Mouse (Mus musculus): ENCODE data around the gene Pde4c.

The Pde4c gene

GRCm38 (mm10) chr8:70752000-70752764 lies 28.7 kb downstream of the Pde4c start:
- DNase-seq (ENCODE audit: low read depth) = no peak

- no peak for DNase-seq (ENCODE audit: low read depth)
These were observed 29.6 kb downstream of the Pde4c start for GRCm38 (mm10) chr8:70753151-70753550.

GRCm38 (mm10) chr8:70754043-70754870 lies 30.7 kb downstream of the Pde4c start, which contains the start of gene Rab3a:
Rab3a (plus strand) TSS chr8:70754679.
- DNase-seq (ENCODE audit: low read depth) = peak; percentile 95

GRCm38 (mm10) chr8:70754871-70755660 lies 31.5 kb downstream of the Pde4c start:
- no peak for DNase-seq (ENCODE audit: low read depth)

GRCm38 (mm10) chr8:70755661-70756475 lies 32.3 kb downstream of the Pde4c start:
- DNase-seq (ENCODE audit: low read depth) = no peak

GRCm38 (mm10) chr8:70756476-70757040 lies 33.0 kb downstream of the Pde4c start:
- DNase-seq (ENCODE audit: low read depth) = no peak

- DNase-seq (ENCODE audit: low read depth) = no peak
These were observed 34.2 kb downstream of the Pde4c start for GRCm38 (mm10) chr8:70757523-70758307.

GRCm38 (mm10) chr8:70758308-70758615 lies 34.7 kb downstream of the Pde4c start:
- no peak for DNase-seq (ENCODE audit: low read depth)

- no peak for DNase-seq (ENCODE audit: low read depth)
These were observed 35.4 kb downstream of the Pde4c start for GRCm38 (mm10) chr8:70758616-70759561.

- DNase-seq (ENCODE audit: low read depth) = no peak
These were observed 36.8 kb downstream of the Pde4c start for GRCm38 (mm10) chr8:70760350-70760749.

- DNase-seq (ENCODE audit: low read depth) = peak; percentile 96
These were observed 37.4 kb downstream of the Pde4c start, which contains the start of gene Mpv17l2 for GRCm38 (mm10) chr8:70760775-70761406. Mpv17l2 (minus strand) TSS chr8:70760946.

GRCm38 (mm10) chr8:70762118-70762517 lies 38.6 kb downstream of the Pde4c start:
- no peak for DNase-seq (ENCODE audit: low read depth)

- DNase-seq (ENCODE audit: low read depth) = no peak
These were observed 39.8 kb downstream of the Pde4c start for GRCm38 (mm10) chr8:70763354-70763753.

- DNase-seq (ENCODE audit: low read depth) = no peak
These were observed 40.5 kb downstream of the Pde4c start for GRCm38 (mm10) chr8:70764026-70764425.

- DNase-seq (ENCODE audit: low read depth) = no peak
These were observed 41.2 kb downstream of the Pde4c start for GRCm38 (mm10) chr8:70764676-70765075.

GRCm38 (mm10) chr8:70765329-70765728 lies 41.8 kb downstream of the Pde4c start:
- DNase-seq (ENCODE audit: low read depth) = no peak

- DNase-seq (ENCODE audit: low read depth) = no peak
These were observed 42.5 kb downstream of the Pde4c start for GRCm38 (mm10) chr8:70765838-70766570.
